Mouse (Mus musculus): ENCODE data around the gene Fam3b. TPM values are rescaled to one million over a fixed set of nuclear protein-coding genes. Genes with fewer than 3 reads are reported as not detected.

Fam3b gene
- total and polyA plus RNA-seq, 2 experiments, result 0.65 TPM; not detected in 1

- no peaks in the 10 kb centered on the region; the same call in 1 of the 2 replicates for H3K4me1 ChIP-seq (ENCODE audit: control insufficient read depth, insufficient read depth, low read length)
- TF ChIP-seq POLR2A (IDR thresholded peaks at IDR 0.05; ENCODE audit: extremely low read depth, insufficient read depth, low read length), result no peak
- no peak for TF ChIP-seq CTCF (IDR thresholded peaks at IDR 0.05; ENCODE audit: low read depth, low read length)
- H3K9ac ChIP-seq (ENCODE audit: low read depth, low read length), result no peak overlapping the region
- no peak overlapping the region for H3K4me3 ChIP-seq (ENCODE audit: insufficient read depth, low read depth, low read length)
- WGBS, result 93% methylated on average over 4 of the region's 4 CpGs
- no peaks in the 10 kb centered on the region for H3K79me2 ChIP-seq (ENCODE audit: control insufficient read depth, insufficient read depth, low read length)
- no peaks in the 10 kb centered on the region for H3K36me3 ChIP-seq (ENCODE audit: control insufficient read depth, insufficient read depth, low read length)
- DNase-seq (ENCODE audit: extremely low read depth, low read depth, low spot score), result no peak
- no peaks in the 10 kb centered on the region for H3K27me3 ChIP-seq (ENCODE audit: control insufficient read depth, insufficient read depth, low read length)
- no peak overlapping the region for H3K27ac ChIP-seq (replicated peaks; ENCODE audit: insufficient read depth, low read depth, low read length)
Measured at GRCm38 (mm10) chr16:97430091-97430490, 84.5 kb downstream of the Fam3b start.

DNA sequence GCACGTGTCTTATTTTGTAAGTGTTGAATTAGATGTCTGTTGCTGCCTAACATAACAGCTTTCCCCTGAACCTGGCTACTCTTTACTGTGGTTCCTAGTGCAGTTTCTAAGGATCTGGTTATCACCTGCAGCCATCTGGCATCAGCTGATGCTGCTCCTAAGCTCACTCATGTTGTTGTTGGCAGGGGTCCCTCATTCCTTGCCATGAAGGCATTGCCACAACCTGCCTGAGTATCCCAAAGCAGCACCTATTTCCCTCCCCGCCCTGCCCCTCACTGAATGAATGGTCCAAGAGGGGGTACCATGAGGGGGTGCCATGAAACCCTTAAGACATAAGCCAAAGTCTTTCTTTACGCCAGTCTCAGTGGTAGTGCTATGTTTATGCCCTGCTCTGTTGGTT lies 86.6 kb downstream of the Fam3b start:
- WGBS, result 91% methylated on average over 3 of the region's 3 CpGs
- TF ChIP-seq POLR2A (IDR thresholded peaks at IDR 0.05; ENCODE audit: extremely low read depth, insufficient read depth, low read length) (no peak), CTCF (IDR thresholded peaks at IDR 0.05; ENCODE audit: low read depth, low read length) (no peak)
- Histone ChIP-seq H3K4me3 (ENCODE audit: insufficient read depth, low read depth, low read length) (no peak overlapping the region), H3K4me1 (ENCODE audit: control insufficient read depth, insufficient read depth, low read length) (no peaks in the 10 kb centered on the region; the same call in 1 of the 2 replicates), H3K79me2 (ENCODE audit: control insufficient read depth, insufficient read depth, low read length) (no peaks in the 10 kb centered on the region), H3K36me3 (ENCODE audit: control insufficient read depth, insufficient read depth, low read length) (no peaks in the 10 kb centered on the region; the same call in 1 of the 2 replicates), H3K27ac (replicated peaks; ENCODE audit: insufficient read depth, low read depth, low read length) (no peak overlapping the region), H3K27me3 (ENCODE audit: control insufficient read depth, insufficient read depth, low read length) (no peaks in the 10 kb centered on the region), H3K9ac (ENCODE audit: low read depth, low read length) (no peak overlapping the region)
- DNase-seq (ENCODE audit: extremely low read depth, low read depth, low spot score), result no peak

GRCm38 (mm10) chr16:97423627-97424026 lies 91.0 kb downstream of the Fam3b start:
- WGBS, result 70% methylated on average over 1 of the region's 1 CpGs
- DNase-seq (ENCODE audit: extremely low read depth, low read depth, low spot score), result no peak
- H3K9ac ChIP-seq (ENCODE audit: low read depth, low read length), result no peak overlapping the region
- H3K79me2 ChIP-seq (ENCODE audit: control insufficient read depth, insufficient read depth, low read length), result no peaks in the 10 kb centered on the region
- no peak overlapping the region for H3K27ac ChIP-seq (replicated peaks; ENCODE audit: insufficient read depth, low read depth, low read length)
- no peak for TF ChIP-seq POLR2A (IDR thresholded peaks at IDR 0.05; ENCODE audit: extremely low read depth, insufficient read depth, low read length)
- TF ChIP-seq CTCF (IDR thresholded peaks at IDR 0.05; ENCODE audit: low read depth, low read length), result no peak
- no peaks in the 10 kb centered on the region for H3K27me3 ChIP-seq (ENCODE audit: control insufficient read depth, insufficient read depth, low read length)
- H3K4me3 ChIP-seq (ENCODE audit: insufficient read depth, low read depth, low read length), result no peak overlapping the region
- H3K36me3 ChIP-seq (ENCODE audit: control insufficient read depth, insufficient read depth, low read length), result no peaks in the 10 kb centered on the region; the same call in 1 of the 2 replicates
- H3K4me1 ChIP-seq (ENCODE audit: control insufficient read depth, insufficient read depth, low read length), result no peaks in the 10 kb centered on the region

GRCm38 (mm10) chr16:97421671-97422070 lies 92.9 kb downstream of the Fam3b start:
- Histone ChIP-seq H3K4me3 (ENCODE audit: insufficient read depth, low read depth, low read length) (no peak overlapping the region), H3K27ac (replicated peaks; ENCODE audit: insufficient read depth, low read depth, low read length) (no peak overlapping the region), H3K4me1 (ENCODE audit: control insufficient read depth, insufficient read depth, low read length) (no peaks in the 10 kb centered on the region), H3K79me2 (ENCODE audit: control insufficient read depth, insufficient read depth, low read length) (no peaks in the 10 kb centered on the region), H3K27me3 (ENCODE audit: control insufficient read depth, insufficient read depth, low read length) (no peaks in the 10 kb centered on the region), H3K36me3 (ENCODE audit: control insufficient read depth, insufficient read depth, low read length) (no peaks in the 10 kb centered on the region; the same call in 1 of the 2 replicates), H3K9ac (ENCODE audit: low read depth, low read length) (no peak overlapping the region)
- TF ChIP-seq CTCF (IDR thresholded peaks at IDR 0.05; ENCODE audit: low read depth, low read length), result no peak
- TF ChIP-seq POLR2A (IDR thresholded peaks at IDR 0.05; ENCODE audit: extremely low read depth, insufficient read depth, low read length), result no peak
- WGBS, result 87% methylated on average over 6 of the region's 6 CpGs
- no peak for DNase-seq (ENCODE audit: extremely low read depth, low read depth, low spot score)

Other genes starting within 250 kb of the Fam3b start
- gene Bace2, start 158.1 kb downstream of the Fam3b start, total RNA-seq (2014; rRNA removed), result 2.4 and 3.4 TPM in 2 replicates
- gene Bace2, start 158.1 kb downstream of the Fam3b start, polyA plus RNA-seq (2012; rRNA removed), result 1.1 and 1.8 TPM in 2 replicates
- gene Mx1, start 51.9 kb downstream of the Fam3b start, total RNA-seq (2014; rRNA removed), result 1.7 and 2.3 TPM in 2 replicates
- gene Mx1, start 51.9 kb downstream of the Fam3b start, polyA plus RNA-seq (2012; rRNA removed), result 0.39 and 1.4 TPM in 2 replicates
- 2.8 and 4.1 TPM in 2 replicates for gene Tmprss2, start 96.4 kb upstream of the Fam3b start, total RNA-seq (2014; rRNA removed)
- gene Tmprss2, start 96.4 kb upstream of the Fam3b start, polyA plus RNA-seq (2012; rRNA removed), result 5.7 and 7.6 TPM in 2 replicates
- 6.2 and 6.4 TPM in 2 replicates for gene Ripk4, start 249.0 kb upstream of the Fam3b start, total RNA-seq (2014; rRNA removed)
- gene Ripk4, start 249.0 kb upstream of the Fam3b start, polyA plus RNA-seq (2012; rRNA removed), result 3.1 and 3.6 TPM in 2 replicates